Mouse (Mus musculus) E14TG2a.4 (cell line): ENCODE measurements around the gene Trub2.

Experiments
- H3K27me3 ChIP-seq: 2 replicates; pipeline ENCODE4 v1.6.1; 2014; ENCODE audit warnings: low read length, control low read depth; ENCODE audit not compliant: insufficient read depth
- H3K36me3 ChIP-seq: 2 replicates; pipeline ENCODE4 v1.6.1; 2014; ENCODE audit warnings: low read length, control low read depth; ENCODE audit not compliant: insufficient read depth
- H3K4me1 ChIP-seq: replicated peaks from 2 replicates; pipeline ENCODE4 v1.6.1; 2014; ENCODE audit warnings: low read depth, low read length, control low read depth
- H3K4me3 ChIP-seq: replicated peaks from 2 replicates; pipeline ENCODE4 v1.5.1; 2014; ENCODE audit warnings: mild to moderate bottlenecking, low read length
- H3K9me3 ChIP-seq: 2 replicates; pipeline ENCODE4 v1.6.1; 2014; ENCODE audit warnings: low read length, control low read depth
- CTCF ChIP-seq: conservative IDR thresholded peaks from 2 replicates; pipeline ENCODE4 v1.5.1; 2014; ENCODE audit warnings: low read length
- NANOG ChIP-seq: IDR thresholded peaks from 2 replicates; pipeline ENCODE4 v1.6.1; 2014; ENCODE audit warnings: borderline replicate concordance, low read length, mixed read lengths
- POU5F1 ChIP-seq: IDR thresholded peaks from 2 replicates; pipeline ENCODE4 v1.6.1; 2014; ENCODE audit warnings: low read length, borderline replicate concordance

Gene Trub2

DNA sequence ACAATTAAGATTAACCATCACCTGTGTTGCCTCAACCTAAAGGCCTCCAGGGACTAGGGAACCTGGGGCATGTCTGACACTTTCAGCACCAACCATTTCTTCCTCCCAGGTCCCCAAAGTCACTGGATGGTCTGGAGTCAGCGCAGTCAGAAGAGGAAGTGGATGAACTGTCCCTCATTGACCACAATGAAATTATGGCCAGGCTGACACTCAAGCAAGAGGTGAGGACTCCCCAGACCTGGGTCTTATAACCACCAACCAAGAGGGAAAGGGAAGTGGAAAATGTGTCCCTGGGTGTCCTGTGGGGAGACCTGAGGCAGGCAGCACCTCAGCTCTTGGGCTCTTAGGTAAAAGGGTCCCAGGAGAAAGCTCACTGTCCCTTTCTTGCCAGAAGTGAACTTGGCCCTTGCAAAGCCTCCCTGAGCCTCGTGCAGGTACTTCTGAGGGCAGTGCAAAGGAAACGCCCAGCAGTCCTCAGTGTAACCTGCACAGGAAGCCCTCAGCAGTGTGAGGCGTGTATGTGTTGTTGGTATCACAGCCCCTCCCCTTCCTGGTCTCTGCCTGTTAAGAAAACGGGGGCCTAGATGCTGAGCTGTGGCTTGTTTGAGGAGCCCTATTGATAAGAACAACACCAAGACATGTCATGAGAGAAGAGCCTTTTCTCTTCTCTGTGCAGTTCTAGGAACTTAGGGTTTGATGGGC is 63.5 kb downstream of the Trub2 start:
- peaks cover 97% of the 10 kb centered on the region for H3K36me3 ChIP-seq
- peaks cover 75% of the 10 kb centered on the region for H3K4me1 ChIP-seq
- TF ChIP-seq POU5F1 (no peak), CTCF (no peak)
- no peaks in the 10 kb centered on the region for H3K9me3 ChIP-seq
- H3K4me3 ChIP-seq: no peak overlapping the region
- H3K27me3 ChIP-seq: no peaks in the 10 kb centered on the region

DNA sequence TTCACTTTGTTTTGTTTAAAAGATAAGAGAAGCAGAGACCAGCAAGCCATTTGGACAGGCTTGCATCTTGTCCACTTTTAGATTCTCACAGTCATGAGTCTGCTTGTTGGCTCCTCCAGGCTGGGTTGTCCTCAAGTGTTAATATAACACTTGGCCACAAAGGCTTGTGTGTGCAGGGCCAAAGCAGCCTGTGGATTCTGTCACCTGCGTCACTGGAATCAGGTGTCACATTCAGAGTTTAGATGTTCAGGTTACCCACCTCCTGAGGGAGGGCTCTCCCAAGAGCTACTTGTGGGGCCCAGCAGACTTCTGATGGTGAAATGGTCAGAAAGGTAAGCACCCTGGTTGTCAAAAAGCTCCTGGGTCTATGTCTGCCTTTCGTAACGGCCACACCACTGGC is 65.2 kb downstream of the Trub2 start:
- TF ChIP-seq NANOG: no peak
- TF ChIP-seq POU5F1: no peak
- TF ChIP-seq CTCF: no peak
- Histone ChIP-seq H3K4me3 (no peak overlapping the region), H3K4me1 (peaks cover 68% of the 10 kb centered on the region), H3K27me3 (no peaks in the 10 kb centered on the region), H3K9me3 (no peaks in the 10 kb centered on the region), H3K36me3 (peaks cover 100% of the 10 kb centered on the region)

DNA sequence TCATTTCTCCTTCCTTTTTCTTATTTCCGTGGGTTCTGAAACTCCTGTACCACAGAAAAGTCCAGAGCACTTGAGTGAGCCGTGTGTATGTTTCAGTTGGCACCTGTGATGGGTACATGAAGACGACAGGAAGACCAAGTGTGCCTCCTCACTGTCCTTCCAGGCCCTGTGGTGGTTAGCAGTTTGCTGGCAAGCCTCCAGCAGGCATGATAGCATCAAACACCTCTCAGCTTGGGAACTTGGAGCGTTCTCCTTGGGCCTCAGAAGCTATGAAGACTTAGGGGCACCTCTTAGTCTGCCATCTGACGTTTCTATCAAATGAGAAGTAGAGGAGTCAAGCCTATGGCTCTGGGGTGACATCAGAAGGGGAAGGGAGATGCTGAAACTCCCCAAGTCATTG is 69.7 kb downstream of the Trub2 start:
- Histone ChIP-seq H3K4me3 (no peak overlapping the region), H3K27me3 (no peaks in the 10 kb centered on the region), H3K9me3 (no peaks in the 10 kb centered on the region), H3K36me3 (peaks cover 89% of the 10 kb centered on the region), H3K4me1 (peaks cover 73% of the 10 kb centered on the region)
- TF ChIP-seq POU5F1 (no peak), CTCF (no peak), NANOG (no peak)

DNA sequence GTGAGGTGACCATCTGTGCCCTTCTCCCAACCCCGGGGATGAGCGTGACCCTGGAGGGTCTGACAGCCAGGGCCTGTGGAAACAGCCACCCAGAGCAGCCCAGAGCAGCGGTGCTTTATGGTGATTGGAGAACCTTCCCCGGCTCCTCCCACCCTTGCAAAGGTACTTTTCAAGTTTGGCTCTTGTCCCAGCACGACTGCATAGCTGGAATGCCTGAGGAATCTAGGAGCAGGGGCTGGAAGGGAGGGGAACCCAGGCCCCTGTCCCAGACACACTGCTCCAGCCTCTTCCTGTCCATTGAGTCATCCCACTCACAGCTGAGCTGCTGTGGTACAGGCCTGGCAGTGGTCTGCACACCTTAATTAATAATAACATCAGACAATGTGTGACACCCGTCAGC is 71.6 kb downstream of the Trub2 start:
- Histone ChIP-seq H3K27me3 (no peaks in the 10 kb centered on the region), H3K9me3 (no peaks in the 10 kb centered on the region), H3K36me3 (peaks cover 89% of the 10 kb centered on the region), H3K4me1 (peaks cover 85% of the 10 kb centered on the region), H3K4me3 (peak overlapping the region; percentile 24; the same call in 1 of the 2 replicates)
- TF ChIP-seq NANOG: no peak
- TF ChIP-seq CTCF: no peak

DNA sequence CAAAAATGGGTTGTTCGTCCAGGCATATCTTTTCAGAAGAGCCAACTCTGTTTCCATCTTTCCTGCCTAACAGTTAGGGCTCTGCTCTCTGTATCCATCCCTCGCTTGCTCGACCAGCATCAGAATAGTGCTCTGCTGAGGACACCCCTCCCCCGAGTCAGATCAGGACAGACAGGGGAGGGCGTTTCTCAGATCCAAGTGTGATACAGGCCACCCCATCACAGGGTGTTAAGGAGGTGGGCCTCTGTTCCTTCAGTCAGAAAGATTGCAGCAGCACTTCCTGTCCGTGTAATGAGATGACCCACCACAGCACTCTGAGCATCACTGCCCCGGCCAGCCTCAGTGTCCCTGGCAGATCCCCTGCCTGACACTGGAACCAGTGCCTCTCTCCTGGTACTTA is 72.2 kb downstream of the Trub2 start:
- TF ChIP-seq CTCF (no peak), POU5F1 (no peak), NANOG (no peak)
- Histone ChIP-seq H3K27me3 (no peaks in the 10 kb centered on the region), H3K9me3 (no peaks in the 10 kb centered on the region), H3K4me1 (peaks cover 91% of the 10 kb centered on the region), H3K4me3 (peak overlapping the region; percentile 24), H3K36me3 (peaks cover 89% of the 10 kb centered on the region)

DNA sequence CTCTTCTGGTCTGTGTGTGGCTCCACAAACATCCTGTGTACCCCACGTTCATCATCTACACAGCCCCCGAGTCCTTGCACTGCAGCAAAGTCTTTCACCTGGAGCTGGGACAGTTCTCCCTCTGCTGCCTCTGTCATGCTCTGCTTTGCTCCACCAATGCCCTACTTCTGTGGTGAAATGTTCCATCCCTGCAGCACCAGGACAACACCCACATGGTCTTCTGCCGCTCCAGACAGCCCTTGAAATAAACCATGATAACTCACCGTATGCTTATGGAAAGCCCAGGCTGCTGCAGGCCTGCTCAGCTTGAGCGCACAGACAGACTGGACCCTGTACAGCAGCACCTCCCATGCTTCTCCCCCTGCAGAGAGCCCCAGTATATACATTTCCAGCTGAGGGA is 74.2 kb downstream of the Trub2 start:
- no peak overlapping the region for H3K4me3 ChIP-seq
- peaks cover 84% of the 10 kb centered on the region for H3K36me3 ChIP-seq
- H3K4me1 ChIP-seq: peaks cover 90% of the 10 kb centered on the region
- no peak for TF ChIP-seq NANOG
- TF ChIP-seq CTCF: no peak
- TF ChIP-seq POU5F1: no peak
- no peaks in the 10 kb centered on the region for H3K9me3 ChIP-seq
- no peaks in the 10 kb centered on the region for H3K27me3 ChIP-seq

DNA sequence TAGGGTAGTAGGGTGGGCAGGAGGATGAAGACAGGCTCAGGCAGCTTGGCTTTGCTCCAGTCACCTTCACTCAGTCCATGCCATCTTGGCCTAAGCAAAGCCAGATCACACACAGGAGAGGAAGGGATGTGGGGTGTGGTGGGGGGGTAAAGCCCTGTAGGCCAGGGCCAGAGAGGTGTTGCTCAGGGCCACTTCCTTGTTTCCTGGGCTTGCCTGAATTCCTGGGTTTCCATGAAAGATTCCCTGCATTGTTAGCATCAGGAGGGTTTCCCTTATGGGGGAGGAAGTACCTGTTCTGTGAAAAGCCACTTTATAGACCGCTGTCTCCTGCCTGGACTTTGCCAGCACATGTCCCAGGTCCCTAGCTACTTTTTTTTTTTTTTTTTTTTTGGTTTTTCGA is 74.8 kb downstream of the Trub2 start:
- no peak for TF ChIP-seq CTCF

DNA sequence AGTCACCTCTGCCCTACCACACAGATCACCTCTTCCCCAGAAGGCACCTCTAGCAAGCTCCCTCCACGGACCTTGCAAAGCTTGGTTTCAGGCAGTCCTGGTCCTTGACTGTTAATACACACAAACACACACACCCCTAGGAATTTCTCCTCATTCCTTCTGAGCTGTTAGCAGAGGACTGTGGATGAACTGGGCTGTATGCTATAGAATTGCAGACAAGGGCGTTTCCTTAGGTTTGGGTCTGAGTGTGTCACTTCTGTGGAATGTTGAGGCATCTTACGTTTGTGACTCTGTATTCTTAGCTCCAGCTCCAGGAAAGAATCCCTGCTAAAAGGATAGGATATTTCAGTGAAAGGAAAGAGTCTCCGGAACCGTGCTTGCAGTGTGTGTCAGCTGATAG is 76.4 kb downstream of the Trub2 start:
- no peak overlapping the region for H3K4me3 ChIP-seq
- no peak for TF ChIP-seq NANOG
- no peak for TF ChIP-seq POU5F1
- TF ChIP-seq CTCF: no peak
- H3K9me3 ChIP-seq: no peaks in the 10 kb centered on the region
- peaks cover 83% of the 10 kb centered on the region for H3K36me3 ChIP-seq
- peaks cover 92% of the 10 kb centered on the region for H3K4me1 ChIP-seq
- H3K27me3 ChIP-seq: no peaks in the 10 kb centered on the region

More for the DNA sequence above, 74.8 kb downstream of the Trub2 start:
- Histone ChIP-seq H3K9me3 (no peaks in the 10 kb centered on the region), H3K4me3 (no peak overlapping the region), H3K36me3 (peaks cover 82% of the 10 kb centered on the region), H3K4me1 (peaks cover 93% of the 10 kb centered on the region), H3K27me3 (no peaks in the 10 kb centered on the region)
